Mouse (Mus musculus) megakaryocyte progenitor cell, adult 5-6 weeks (primary cell): ENCODE measurements around the gene Plscr2. TPM values are rescaled to one million over a fixed set of nuclear protein-coding genes. Genes with fewer than 3 reads are reported as not detected.

Experiments used
- ATAC-seq: replicated peaks from 2 replicates; pipeline ENCODE4 v1.8.0; 2016; ENCODE audit warnings: mild to moderate bottlenecking, moderate TSS enrichment, inconsistent platforms; ENCODE audit not compliant: poor library complexity
- total RNA-seq, 2 experiments: library from RNA; stranded (forward) in 1 of 2; stranded (reverse) in 1 of 2; fragments of 157-497, 149-512 nt in 1 of 2; fragments of 200-1000 nt in 1 of 2; gene quantifications; 2 replicates each; pipeline versions ENCODE4 v1.2.3 to v1.2.4; 2015 to 2017

Plscr2 gene
- total RNA-seq (2015), result 0.30 TPM in 1 of 2 replicates, not detected in the other
- not detected in 2 replicates for total RNA-seq (2017)

DNA sequence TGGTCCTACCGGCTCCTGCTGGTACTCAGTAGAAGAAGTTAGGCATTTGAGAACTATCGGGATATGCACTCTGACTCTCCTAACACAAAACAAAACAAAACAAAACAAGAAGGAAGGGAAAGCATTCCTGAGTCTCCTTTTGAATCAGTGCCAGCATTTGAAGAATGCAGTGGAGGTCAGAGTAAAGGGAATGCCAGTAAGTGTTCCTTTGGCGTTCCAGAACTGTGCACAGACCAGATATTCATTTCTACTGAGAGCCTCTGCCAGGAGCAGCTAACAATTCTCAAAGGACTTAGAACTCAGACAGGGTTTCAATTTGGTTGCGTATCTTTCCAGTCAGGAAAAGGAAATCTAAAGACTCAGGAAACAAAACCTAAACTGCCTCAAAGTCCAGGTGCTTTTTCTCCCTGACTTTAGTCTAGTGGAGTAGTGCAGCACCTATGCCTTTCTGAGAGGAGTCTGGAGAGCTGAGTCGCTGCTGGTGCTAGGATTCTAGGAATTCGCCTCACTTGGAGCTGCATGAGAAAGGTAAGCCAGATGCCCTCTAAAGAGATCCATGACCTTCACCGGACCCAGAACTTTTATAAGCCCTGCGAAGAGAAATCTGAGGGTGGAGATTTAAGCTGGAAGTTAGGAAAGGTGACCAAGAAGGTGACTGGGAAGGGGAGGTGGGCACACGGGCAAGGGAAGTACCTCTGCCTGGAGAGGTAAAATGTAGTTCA lies at the start of gene Plscr2:
Plscr2 (plus strand) TSS at position 117 of the 722 bp plus-strand sequence.
- no peak for ATAC-seq

- peak; percentile 24 for ATAC-seq
Measured at GRCm38 (mm10) chr9:92226127-92226655, 49.2 kb upstream of the Plscr2 start.

GRCm38 (mm10) chr9:92226795-92227194 lies 48.6 kb upstream of the Plscr2 start:
- peak; percentile 65 for ATAC-seq

DNA sequence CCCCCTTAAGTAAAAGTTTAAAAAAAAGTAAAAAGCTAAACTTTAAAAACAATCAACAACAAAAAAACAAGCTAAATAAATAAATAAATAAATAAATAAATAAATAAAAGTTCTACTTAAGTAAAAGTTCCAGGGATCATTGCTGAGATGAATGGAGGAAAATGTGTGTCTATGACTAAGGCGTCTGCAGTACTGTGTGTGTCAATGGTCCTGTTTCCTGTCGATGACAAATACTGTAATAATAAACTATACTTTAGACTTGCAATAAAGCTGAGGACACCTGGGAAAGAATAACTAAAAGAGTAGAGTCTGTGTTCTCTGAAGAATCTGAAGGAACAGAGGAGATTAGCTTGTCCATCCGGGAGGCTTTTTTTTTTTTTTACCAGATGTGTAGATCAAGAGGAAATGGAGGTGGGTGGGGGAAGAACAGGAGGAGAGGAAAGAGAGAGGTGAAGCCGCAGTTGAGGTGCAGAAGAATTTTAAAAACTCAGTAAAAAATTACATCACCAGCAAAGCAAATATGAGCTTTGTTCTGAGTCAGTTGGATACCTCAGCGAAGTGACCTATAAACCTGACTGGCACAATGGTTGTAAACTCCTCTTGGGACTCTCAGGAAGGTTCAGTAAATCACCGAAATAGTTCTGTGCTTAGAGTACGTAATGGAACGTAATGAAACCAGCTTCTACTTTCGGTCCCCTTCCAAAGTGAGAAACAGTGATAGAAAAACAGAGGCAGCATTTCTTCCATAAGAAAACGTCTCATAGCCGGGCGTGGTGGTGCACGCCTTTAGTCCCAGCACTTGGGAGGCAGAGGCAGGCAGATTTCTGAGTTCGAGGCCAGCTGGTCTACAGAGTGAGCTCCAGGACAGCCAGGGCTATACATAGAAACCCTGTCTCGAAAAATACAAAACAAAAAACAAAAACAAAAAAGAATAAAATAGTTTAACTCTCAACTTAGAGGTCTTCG lies 46.3 kb upstream of the Plscr2 start:
- no peak for ATAC-seq

GRCm38 (mm10) chr9:92229833-92230205 lies 45.6 kb upstream of the Plscr2 start:
- ATAC-seq, result no peak

DNA sequence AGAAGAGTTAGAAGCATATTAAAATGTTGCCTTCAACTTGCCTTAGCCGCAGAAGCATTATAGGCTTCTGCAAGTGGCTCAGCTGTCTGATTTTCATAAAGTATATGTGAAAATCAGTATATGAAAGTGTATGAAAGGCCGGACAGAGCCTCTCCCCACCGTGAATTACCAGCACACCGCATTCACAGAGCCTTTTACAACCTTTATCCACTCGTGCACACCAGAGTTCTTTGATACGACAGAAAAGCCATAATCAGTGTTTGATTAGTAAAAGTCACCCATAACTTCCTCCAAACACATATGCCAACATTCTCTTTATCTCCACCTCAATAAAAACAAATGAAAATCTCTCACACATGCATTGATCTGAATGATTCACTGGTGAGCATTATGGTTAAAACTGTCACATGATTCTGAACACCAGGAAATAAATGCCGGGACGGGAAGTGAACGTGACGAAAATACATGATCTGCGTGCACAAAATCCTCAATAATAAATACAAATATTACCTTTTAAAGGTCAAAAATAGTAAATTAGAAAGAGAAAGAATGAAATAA lies 40.4 kb upstream of the Plscr2 start:
- no peak for ATAC-seq

GRCm38 (mm10) chr9:92248773-92249446 lies 26.5 kb upstream of the Plscr2 start:
- no peak for ATAC-seq

GRCm38 (mm10) chr9:92249447-92249852 lies 26.0 kb upstream of the Plscr2 start, which contains the start of gene Plscr1:
Gene Plscr1, plus strand, starts transcription at chr9:92249750.
- no peak; the same call in 1 of the 2 replicates for ATAC-seq

- peak; percentile 78 for ATAC-seq
Measured at GRCm38 (mm10) chr9:92249987-92250772, 25.2 kb upstream of the Plscr2 start.

GRCm38 (mm10) chr9:92252718-92253117 lies 22.7 kb upstream of the Plscr2 start:
- no peak for ATAC-seq

DNA sequence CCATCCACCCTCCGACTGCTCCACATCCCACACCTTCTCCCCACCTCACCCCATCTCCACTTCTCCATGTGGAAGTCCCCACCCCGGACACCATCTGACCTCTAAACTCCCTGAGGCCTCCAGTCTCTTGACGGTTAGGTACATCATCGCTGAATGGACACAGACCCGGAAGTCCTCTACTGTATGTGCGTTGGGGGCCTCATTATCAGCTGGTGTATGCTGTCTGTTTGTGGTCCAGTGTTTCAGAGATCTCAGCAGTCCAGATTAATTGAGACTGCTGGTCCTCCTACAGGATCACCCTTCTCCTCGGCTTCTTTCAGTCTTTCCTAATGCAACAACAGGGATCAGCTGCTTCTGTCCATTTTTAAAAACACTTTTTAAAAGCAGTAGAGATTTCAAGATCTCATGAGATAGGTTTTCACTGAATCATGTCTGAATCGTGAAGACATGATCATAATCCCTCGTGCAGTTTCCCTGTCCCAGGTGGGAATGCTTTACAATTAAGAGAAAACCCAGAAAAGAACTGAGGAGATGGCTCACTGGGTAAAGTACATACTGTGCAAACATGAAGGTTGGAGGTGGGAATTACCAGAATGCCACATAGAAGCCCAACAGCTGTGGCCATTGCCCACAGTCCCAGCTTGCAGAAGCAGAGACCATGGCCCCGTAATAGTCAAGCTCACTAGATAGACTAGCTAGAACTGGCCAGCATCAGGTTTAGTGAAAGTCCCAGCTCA lies 21.6 kb upstream of the Plscr2 start:
- no peak for ATAC-seq

DNA sequence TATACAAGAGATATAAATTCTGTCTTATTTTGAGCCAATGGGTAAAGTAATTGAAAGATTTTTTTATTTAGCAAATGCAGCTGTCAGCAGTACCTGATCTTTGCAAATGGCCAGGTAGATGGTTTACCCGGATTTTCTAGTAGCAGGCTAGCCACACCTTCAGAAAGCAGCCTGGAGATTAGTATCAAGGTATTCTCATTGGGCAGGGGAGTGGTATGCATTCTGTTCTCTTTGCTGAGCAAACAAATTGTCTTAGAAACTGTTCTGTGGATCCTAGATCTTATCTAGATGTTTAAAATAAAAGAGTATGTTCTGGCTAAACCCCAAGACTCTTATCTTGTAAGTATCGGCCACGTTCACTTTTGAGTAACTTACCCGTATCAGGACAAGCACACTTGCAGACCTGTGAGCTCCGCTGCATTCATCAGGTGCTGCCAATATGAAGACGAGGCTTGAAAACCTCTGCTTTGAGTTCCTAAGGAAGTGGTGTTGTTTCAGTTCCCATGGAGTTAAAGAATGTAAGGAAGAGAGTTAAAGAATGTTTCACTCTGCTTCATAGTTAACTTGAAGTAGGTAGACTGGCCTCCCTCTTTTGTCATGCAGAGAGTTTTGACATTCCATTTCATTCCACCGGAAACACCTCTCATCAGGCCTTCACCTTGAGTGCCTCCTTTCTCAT lies 14.8 kb upstream of the Plscr2 start:
- peak; percentile 66 for ATAC-seq

DNA sequence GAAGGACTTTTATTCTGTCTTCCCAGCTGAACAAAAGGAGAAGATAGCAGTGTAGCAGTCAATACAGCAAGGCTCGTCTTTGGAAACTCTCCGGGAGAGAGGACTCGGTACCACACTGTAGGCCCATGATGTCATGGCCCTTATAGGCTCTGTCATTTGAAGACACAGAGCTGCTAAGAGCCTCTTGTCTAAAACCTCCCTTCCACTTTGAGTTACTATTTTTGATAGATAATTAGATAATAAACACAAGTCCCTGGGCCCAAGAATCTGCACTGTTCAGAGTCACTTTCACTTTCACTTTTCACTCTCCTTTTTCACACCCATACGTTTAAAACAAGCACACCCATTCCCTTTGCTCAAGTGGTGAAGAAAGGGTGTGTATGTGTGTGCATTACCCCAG lies 9.7 kb upstream of the Plscr2 start:
- ATAC-seq, result peak; percentile 35

DNA sequence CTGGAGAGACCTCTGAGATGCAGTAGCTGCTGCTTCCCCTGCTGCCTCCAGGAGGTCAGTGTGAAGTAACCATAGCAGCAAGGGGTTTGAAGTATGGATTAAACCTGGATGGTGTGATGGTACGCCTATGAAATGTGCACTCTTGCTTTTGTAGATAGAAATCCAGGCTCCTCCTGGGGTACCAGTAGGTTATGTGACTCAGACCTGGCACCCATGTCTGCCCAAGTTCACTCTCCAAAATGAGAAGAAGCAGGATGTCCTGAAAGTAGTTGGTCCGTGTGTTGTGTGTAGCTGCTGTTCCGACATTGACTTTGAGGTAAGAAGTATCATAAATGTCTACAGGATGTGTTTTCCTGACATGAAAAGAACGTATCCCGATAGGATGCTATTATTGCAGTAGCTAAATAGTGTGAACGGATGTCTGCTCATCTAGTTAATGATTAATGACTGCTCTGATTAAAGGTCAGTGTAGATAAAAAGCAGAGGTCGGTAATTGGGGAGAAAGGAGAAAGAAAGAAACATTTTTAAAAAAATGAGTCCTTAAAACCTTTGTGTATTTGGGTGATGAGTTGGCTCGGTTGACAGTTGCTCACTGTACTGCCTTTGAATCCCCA lies 8.7 kb upstream of the Plscr2 start:
- no peak for ATAC-seq

DNA sequence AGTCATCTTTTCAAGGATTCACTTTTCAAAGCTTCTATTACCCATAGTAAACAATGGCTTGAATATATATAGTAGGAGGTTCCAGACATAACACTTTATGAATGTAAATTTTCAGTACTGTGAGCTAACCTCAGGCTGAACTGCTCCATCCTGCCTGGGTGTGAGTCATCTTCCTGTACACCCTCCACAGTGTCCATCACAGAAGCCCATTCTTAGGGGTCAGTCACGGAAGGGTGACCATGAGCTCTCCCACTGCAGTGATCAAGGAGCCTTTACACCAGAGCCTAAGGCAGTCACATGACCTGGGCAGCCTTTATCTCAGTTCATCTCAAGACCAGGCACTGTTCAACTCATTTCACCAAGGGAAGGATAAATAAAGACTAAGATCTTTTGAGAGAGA lies 7.7 kb upstream of the Plscr2 start:
- no peak for ATAC-seq

- ATAC-seq, result peak; percentile 71
Measured at GRCm38 (mm10) chr9:92269829-92270404, 5.5 kb upstream of the Plscr2 start.

DNA sequence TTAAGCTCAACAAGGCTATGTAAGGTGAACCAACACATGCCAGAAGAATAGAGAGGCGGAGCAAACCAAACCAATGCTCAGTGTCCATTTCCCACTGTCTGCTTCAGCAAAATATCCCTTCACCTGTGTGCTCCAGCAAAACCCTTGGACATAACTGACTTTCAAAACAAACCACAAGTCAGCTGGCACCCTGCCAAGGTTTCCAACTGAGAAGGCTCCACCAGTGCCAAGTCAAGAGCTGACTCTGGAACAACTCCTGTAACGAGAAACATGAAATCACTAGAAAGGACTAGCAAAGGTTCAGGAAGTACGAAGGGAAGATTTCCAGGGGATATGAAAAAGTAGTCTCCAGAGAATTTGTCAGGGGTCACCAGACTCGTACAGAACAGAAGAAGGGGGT lies 4.5 kb upstream of the Plscr2 start:
- ATAC-seq, result no peak

GRCm38 (mm10) chr9:92272650-92273049 lies 2.8 kb upstream of the Plscr2 start:
- no peak for ATAC-seq
